Mouse (Mus musculus): ENCODE results near the gene A830018L16Rik. TPM values are rescaled to one million over a fixed set of nuclear protein-coding genes. Genes with fewer than 3 reads are reported as not detected.

A830018L16Rik gene
- total RNA-seq, 2 experiments from 2014 or later: 0.45 TPM

DNA sequence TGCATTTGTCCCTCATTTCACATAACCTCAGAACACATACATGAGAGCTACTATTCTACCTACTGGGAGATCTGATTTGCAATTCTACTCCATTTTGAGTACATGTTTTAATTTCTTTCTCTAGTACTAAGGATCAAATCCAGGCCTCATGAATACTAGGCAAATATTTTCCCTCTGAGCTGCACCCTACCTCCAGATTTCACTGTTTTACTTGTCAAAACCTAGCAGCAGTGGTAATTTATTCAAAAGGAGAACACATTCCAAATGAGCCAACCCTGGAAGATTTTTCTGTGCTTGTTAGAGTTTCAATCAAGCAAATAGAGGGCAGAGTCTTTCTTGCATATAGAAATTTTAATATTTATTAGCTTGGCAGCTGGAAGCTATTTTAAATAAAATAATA lies 238.9 kb downstream of the A830018L16Rik start:
- DNase-seq: no peak

DNA sequence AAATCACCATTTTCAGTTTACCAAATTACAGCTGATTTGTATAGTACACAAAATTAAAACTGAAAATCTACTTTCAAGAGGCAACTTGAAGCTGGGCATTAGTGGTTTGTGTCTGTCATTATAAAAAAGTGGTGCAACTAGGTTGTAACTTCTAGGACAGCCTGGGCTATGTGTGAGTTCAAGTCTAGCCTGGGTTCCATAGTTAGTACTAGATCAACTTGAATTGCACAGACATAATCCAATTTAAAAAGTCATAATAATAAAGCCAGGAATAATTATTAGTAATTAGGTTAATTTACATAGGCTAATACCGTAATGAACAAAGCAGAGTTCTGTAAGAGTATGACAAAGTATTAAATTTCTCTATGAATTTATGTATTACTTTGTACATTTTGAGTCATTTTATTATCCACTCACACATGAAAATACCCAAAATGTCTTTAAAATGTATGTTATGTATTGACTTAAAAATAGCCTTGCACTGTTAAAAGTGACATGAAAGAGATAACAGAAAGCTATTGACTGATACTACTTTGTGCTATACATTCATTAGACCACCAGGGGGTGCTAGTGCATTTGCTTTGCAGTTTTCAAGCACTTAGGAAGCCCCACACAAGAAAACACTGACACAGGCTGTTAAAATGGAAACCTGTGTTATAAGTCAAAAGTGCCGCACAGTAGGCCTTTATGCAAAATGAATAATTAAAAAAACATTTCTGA lies 243.6 kb downstream of the A830018L16Rik start:
- DNase-seq: peak; percentile 6

DNA sequence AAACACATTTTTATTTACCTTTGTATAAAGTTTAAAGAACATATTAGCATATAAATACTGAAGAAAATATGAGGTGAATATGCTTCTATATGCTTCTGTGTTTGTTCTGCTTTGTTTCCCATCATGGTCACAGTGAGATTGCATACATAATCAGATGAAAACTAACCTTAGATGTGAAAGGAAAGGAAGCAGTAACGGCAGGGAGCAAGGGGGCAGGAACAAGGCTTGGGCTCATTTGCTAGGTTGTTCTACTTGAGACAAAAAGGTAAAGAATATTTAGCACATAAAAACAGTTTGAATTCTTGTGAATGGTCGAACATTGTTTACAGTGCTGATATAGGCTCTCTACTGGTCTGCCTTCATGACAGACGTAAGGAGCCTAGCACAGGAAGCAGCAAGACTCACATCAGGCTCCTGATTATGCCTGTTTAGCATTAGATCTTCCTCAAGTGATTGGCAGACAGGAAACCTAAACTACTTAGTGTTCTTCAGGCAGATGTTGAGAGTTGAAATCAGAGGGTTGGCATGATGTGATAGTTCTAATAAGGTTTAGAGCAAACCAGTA lies 244.2 kb downstream of the A830018L16Rik start:
- DNase-seq: no peak

DNA sequence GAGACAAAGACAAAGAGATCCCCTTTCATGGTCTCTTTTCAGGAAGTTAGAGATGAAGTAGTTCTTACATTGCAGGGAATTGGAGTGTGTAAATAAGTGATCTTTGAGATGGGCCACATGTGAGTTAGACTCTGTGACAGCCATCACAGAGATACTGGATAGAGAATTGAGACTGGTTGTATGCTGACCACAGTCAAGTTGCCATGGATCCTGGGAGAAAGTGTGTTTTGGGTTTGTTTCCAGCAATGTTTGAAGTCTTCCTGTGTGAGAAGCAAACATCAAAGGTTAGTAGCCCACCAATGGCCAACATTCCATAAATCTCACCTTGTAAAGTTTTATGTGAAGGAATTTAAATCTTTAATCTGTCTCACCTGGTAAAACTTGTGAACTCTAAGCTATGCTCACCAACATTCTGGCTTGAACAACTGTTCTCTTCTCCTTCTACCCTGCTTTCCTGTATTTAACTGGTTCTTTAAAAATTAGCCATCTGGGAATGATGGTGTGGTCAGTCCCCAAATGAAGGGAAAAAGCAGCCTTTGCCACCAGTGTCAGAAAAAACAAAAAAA lies 330.9 kb downstream of the A830018L16Rik start:
- DNase-seq: no peak

DNA sequence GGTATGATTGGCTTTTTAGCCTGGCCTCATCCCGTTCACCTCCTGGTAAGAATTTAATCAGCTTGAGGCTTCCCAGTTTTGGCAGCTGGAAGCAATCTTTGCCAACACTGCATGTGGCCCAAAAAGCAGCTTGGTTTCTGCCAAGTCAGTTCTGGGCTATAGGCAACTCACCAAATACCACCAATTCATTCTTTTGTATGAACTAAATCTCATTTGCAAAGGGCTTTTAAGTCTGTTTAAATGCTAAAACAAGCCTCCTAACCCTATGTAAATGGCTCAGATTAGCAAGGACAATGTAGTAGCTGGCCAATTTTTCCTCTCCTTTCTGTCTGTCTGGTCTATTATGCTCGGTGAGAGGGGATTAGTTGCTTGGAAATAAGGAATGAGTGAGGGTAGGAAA lies 334.5 kb downstream of the A830018L16Rik start:
- no peak for DNase-seq

DNA sequence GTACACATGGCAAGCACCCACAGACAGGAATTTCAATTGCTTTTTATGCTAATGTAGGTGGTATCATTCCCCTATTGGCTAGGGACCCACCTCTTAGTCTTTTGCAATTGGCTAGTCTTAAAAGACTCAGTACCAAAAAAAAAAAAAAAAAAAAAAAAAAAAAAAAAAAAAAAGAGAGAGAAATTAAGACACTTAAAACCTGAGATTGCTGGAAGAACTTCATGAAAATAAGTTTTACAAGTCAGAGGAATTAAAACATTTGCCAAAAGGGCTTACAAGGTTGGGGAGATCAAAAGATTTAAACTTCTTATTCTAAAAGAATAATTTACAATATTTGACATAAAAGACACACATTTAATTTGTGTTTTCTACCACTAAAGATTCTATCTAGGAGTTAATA lies 336.2 kb downstream of the A830018L16Rik start:
- no peak for DNase-seq

DNA sequence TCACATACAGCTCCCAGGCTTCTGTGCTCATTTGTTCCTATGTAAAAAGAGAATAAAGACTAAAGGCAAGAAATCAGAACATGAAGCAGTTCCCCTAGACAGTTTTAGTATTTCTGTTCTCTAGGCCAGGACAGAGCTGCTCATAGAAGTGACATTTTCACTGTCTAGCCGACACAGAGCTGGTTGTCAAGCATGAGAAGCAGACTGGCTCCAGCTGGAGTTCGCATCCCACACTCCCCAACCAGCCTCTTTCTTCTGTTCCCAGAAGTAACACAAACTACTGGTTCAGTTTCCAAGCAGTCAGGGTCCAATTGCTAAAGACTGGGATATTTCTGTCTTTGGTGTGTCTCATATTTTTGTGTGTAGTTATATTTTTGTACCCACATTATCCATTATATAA lies 336.7 kb downstream of the A830018L16Rik start:
- DNase-seq: no peak

DNA sequence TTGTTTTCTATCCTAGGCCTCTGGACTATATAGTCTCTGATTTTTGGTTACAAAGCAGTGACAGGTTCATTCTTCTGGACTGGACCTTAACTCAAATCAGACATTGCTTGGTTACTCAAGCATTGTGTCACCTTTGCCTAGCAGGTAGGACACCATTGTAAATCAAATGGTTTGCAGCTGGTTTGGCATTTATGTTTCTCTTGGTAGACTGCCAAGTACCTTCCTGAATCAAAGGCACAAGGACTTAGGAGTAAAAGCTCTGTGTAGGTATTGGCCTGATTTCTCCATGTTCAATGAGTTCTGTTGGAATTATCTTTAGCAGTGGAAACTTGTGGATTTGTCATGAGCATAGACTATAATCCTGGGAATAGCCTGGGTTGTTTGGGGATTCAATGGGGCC lies 338.1 kb downstream of the A830018L16Rik start:
- DNase-seq: no peak

DNA sequence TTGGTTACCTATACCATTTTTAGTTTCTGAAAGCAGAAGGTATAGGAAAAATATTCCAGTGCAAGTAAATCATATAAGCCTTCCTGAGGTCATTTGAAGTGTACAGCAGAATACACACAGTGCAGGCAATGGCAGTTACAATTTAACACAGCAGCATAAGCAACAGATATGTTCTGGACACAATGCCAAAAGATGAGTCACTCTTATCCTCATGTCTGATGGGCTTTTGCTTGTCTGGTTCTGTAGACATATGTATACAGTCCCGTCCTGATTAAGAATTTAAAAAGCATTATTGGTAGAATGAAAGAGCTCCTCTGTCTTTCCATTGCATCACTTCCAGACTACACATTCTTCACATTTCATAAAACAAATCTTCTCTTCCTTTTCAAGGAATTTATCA lies 374.4 kb downstream of the A830018L16Rik start:
- no peak for DNase-seq

DNA sequence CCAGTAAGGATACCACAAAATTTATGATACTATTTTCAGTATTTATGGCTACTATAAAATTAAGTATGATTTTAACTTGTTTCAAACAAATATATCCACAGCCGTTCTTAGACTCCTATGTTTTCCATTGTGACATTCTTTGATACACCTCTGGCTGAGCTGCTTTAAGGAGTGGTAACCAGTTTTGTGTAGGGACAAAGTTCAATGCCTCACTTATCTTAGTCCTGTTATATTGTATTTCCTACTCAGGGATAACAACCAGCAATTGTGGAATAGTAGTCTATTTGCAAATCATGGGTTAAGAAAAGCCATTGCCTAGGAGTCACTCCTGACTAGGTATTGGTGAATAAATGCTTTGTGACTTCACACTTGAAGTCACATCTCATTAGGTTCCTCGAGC lies 378.9 kb downstream of the A830018L16Rik start:
- DNase-seq: no peak

DNA sequence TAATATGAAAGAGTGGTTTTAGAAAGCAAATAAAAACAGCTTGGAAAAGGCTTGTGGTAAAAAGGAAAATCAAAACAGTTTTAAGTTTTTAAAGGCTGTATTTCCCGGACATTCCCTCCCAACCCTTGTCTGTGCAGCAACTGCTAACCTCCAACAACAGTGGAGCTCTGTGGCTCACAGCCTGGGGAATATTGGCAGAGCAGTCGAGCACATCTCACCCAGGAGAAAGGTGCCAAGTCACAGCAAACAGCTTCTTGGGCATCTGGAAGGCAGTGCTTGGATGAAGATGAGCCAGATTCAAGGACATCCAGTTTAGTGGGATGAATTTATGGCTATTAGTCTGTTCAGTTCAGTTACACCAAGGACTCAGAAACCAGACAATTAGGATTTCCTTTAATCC lies 381.8 kb downstream of the A830018L16Rik start:
- peak; percentile 10 for DNase-seq

DNA sequence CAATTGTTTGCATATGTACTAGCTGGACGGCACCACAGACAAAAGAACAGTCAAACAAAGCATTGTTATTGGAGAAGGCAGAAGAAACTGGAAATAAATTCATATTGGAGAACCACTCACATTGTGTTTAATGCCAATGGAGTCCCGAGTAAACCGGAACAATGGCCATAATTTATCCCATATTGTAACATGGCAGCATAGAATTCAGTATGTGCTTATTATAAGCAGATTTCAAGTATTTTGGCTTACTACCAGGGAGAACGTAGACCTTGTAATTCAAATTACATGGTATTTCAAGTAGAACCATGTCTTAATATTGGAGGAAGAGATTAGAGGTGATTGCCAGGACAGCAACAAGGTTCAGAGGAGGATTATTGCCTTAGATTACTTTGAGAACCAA lies 458.9 kb downstream of the A830018L16Rik start:
- DNase-seq: no peak

DNA sequence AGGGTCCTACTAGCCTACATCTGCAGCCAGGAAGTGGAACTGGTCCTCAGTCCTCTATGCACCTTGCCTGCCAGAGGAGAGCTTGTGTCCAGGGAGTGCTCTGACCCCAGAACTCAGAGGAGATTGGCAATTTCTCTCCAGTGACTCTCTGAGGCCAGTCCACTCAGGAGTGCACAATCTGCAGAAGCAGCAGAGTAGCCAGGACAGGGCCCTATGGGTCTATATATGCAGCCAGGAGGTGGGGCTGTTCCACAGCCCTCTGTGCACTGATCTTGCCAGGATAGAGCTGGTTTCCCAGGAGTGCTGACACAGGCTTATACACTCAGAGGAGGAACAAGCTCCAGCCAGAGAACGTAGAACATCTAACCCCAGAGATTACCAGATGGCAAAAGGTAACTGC lies 459.7 kb downstream of the A830018L16Rik start:
- peak; percentile 2 for DNase-seq

DNA sequence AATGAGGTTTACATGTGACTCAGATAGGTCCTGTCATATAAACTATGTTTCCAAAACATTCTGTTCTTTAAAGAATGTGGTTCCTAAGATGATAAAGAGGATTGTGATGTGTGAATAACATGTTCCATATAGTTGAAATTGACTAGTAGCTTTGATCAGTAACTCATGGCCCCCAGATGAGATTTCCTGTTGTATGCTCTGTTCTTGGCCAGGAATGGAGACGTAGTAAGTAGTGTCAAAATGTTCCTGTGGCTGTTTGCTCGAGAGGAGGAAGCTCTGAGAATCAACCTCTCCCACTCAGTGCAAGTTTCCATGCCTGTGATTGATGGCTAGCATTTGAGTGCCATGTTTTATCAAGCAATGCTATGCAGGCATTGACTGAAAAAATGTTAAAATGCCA lies 467.8 kb downstream of the A830018L16Rik start:
- DNase-seq: no peak

DNA sequence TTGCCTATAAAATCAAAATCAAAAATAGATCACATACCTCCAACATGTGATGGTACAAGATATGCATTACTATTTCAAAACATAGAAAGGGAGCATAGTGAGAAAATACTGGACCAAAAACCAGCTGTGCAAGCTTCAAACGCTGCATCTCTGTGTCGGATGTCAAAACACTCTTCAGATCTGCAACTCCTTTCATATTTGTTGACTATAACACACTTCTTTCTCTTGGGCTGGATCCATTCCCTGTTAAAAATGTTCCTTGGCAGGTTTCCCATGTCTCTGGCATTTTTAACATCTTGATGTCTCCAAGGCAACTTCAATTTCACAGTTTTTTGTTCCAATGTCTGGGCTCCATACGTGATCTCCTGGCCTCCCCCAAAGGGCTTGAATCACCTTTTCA lies 481.8 kb downstream of the A830018L16Rik start:
- no peak for DNase-seq

DNA sequence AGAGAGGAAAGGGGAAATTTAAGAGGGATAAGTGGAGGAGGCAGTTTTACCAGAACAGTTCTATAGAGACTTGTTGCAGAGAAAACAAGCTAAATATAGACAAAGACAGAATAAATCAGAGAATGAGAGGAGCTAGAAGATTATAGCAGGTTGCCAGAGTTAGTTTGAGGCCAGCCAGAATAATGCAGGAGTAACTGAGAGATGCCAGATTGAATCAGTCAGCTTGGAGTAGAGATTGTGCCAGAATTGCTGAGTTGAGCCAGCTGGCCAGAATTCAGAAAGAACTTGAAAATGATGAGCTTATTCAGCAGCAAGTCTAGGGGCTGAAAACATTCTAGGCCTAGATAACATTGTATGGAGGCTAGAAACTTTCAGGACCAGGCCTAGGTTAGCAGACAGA lies 502.0 kb downstream of the A830018L16Rik start:
- DNase-seq: no peak

DNA sequence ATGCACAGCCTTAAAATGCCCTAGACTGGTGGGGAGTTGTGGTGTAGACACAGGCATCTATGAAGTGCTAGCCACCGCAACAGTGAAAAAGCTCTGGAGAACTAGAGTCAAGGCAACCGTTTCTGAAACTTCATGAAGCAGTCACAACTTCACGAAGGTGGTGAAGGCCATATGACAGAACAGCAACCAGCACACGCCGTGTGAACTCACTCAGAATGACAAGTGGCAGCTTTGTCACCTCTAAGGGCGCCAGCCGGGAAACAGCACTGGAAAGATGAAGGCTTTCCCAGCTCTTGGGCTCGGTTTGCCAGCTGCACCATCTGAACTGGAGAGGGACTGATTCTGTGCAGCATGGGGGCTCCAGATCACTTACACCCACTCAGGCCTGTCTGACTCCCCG lies 523.1 kb downstream of the A830018L16Rik start:
- no peak for DNase-seq

DNA sequence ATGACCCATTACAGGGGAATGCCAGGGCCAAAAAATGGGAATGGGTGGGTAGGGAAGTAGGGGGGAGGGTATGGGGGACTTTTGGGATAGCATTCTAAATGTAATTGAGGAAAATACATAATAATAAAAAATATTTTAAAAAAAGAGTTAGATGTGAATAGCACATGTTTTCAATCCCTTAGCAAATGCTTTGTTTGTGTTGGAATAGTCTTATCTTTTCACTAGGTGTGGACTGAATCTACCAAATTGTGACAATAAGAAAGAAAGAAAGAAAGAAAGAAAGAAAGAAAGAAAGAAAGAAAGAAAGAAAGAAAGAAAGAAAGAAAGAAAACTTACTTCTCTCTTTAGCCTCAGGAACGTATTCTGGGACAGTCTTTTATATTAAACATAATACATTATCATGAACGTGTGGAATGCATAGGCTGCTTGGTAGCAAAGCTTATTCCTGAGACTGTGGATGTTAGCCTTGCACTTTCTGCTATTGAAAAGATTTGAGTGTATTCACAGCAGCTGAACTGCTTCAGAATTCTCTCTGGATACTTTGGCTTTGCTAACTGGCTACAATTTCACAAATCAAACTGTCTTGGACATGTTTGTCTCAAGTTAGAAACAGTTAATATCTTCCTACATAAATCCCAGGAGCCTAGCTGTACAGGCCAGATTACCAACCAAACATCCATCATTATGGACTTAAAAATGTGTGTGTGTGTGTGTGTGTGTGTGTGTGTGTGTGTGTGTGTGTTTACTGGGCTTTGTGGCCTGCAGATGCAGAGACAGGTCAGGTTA lies 545.7 kb downstream of the A830018L16Rik start:
- no peak for DNase-seq

DNA sequence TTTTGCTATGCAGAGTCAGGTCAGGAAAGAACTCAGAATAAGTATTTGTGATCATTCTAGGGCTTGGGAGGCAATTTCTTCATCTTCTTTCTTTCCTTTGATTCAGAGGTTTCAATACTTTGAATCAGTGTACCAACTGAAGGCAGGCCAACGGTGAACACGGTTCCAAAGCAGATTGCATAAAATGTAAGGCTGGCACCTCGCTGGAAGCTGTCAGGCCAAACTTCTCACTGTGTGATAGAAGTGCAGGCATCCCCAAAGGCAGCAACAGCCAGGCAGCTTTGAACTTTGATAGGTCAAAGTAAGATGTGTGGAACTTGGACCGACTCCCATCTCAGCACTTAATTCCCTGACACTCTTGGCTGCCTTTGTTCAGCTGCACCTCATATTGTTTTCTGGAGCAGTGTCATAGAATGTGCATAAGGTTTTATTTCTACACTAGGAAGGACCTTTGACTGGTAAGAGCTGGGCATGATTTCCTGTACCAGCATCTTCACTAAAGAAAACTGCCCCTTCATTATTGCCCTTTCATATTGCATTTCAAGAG lies 568.8 kb downstream of the A830018L16Rik start:
- no peak for DNase-seq

DNA sequence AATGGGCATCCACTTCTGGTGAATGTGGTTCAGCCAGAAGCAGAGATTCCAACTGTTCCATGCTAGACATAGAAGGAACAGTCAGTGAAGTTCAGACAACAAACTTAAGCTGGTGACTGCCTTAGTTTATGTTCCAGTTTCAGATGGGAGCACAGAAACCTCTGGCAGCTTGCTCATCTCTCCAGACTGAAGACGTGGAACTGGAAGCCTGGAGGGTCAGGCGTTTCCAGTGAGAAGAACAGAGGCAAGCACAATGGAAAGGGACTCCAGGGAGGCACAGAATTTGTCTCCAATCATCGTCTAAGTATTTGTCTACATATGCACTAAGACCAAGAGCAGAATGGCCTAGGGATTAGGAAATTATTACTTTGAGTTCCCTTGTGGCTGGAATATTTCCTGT lies 576.1 kb downstream of the A830018L16Rik start:
- no peak for DNase-seq

DNA sequence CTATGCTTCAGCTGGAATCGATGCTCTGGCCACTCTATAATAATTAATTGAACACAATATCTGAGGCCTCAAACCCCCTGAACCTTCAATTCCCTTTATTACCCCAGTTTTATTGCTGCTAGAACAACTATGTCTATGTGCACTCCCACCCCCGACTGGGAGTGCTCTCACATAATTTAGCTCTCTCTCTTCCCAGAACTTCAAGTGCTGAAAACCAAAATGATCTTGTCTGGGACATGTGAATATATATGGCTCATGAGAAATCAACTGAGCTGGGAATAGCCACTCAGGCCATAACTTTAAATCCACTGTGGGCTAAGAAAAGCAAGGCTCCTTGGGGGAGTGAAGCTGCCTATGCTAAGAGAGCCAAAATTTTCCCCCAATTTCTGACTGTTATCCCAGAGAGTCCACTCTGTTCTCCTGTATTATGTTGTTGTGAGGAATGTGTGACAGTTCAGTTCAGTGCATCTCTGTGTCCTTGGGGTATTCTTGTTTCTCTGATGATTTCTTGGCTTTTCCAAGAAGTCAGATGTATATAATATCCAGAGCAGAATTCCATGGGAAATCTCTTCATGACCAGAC lies 582.5 kb downstream of the A830018L16Rik start:
- no peak for DNase-seq

DNA sequence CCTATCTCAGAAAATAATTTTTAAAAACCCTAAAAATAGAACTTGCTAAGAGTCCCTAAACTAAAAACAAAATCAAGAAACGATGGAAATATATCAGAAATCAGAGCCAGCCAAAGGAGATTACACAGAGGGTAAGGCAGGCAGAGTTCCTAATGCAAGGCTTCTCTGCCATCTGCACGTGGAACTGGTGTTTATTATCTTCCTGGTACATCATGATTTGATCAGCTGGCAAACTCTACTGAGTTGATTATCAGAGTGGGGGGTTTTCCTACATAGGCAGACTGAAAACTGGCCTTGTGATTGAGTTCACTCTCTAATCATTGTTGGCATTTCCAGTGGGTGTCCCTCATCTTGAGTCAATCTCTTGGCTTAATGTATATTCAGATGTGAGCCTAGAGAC lies 583.7 kb downstream of the A830018L16Rik start:
- DNase-seq: no peak

DNA sequence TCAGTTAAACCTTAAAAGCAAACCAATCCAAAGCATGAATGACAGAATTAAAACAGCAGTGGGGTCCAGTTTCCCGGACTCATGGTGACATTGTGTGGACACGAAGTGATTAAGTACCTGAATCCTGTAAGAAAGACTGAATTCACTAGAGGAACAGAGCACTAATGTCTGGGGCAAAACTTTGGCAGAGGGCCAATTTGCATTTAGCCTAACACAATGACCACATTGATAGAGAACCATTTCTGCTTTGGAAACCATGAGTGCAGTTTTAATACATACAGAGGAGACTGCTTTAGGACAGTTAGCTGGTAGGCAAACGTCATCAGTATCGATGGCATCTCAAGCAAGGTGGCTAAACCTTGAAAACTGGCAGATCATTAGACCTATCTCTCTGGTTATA lies 586.7 kb downstream of the A830018L16Rik start:
- no peak for DNase-seq

Data from gastrocnemius, postnatal 10 days (tissue).